Mouse (Mus musculus) cortical plate, adult 2 months (tissue): ENCODE data around the gene Jmjd7.

ENCODE experiments used
- CTCF ChIP-seq: fragments of 200-500 bp; IDR thresholded peaks from 2 replicates; pipeline ENCODE4 v1.5.1; 2011; ENCODE audit warnings: mild to moderate bottlenecking, control low read depth, low read length; ENCODE audit not compliant: insufficient read depth; ENCODE audit errors: extremely low read depth
- POLR2A ChIP-seq: fragments of 200-500 bp; IDR thresholded peaks from 2 replicates; pipeline ENCODE4 v1.6.1; 2011; ENCODE audit warnings: mild to moderate bottlenecking, low read length, control low read depth; ENCODE audit not compliant: insufficient read depth; ENCODE audit errors: extremely low read depth

GRCm38 (mm10) chr2:119995391-119996281 lies 31.6 kb upstream of the Jmjd7 start:
- TF ChIP-seq CTCF, result no peak
- TF ChIP-seq POLR2A, result no peak
